Mouse (Mus musculus) liver, adult 2 months (tissue): Measurements from ENCODE around the gene Dpp8. TPM values are rescaled to one million over a fixed set of nuclear protein-coding genes. Genes with fewer than 3 reads are reported as not detected.
A peak's percentile ranks its signal among the peaks of the same experiment; 100 is the strongest.

Experiments
- DNase-seq: peaks from one replicate; pipeline ENCODE4 v3.0.0-alpha.2; 2011; ENCODE audit warnings: low read depth, low spot score; ENCODE audit errors: extremely low read depth
- H3K27ac ChIP-seq: fragments of 200-500 bp; replicated peaks from 2 replicates; pipeline ENCODE4 v1.5.1; 2012; ENCODE audit warnings: low read depth, mild to moderate bottlenecking, control low read depth, inconsistent platforms, low read length; ENCODE audit not compliant: insufficient read depth
- H3K27me3 ChIP-seq: fragments of 200-500 bp; 2 replicates; pipeline ENCODE4 v1.6.1; 2012; ENCODE audit warnings: mild to moderate bottlenecking, moderate library complexity, low read length, inconsistent platforms; ENCODE audit not compliant: control insufficient read depth, insufficient read depth
- H3K36me3 ChIP-seq: fragments of 200-500 bp; 2 replicates; pipeline ENCODE4 v1.6.1; 2012; ENCODE audit warnings: low read length, inconsistent platforms; ENCODE audit not compliant: control insufficient read depth, insufficient read depth
- H3K4me1 ChIP-seq: fragments of 200-500 bp; 2 replicates; pipeline ENCODE4 v1.6.1; 2011; ENCODE audit warnings: low read length; ENCODE audit not compliant: control insufficient read depth, insufficient read depth
- H3K4me3 ChIP-seq: fragments of 200-500 bp; 2 replicates; pipeline ENCODE4 v1.5.1; 2011; ENCODE audit warnings: low read depth, mild to moderate bottlenecking, control low read depth, low read length, moderate library complexity; ENCODE audit not compliant: insufficient read depth
- H3K79me2 ChIP-seq: fragments of 200-500 bp; 2 replicates; pipeline ENCODE4 v1.6.1; 2012; ENCODE audit warnings: inconsistent platforms, mild to moderate bottlenecking, low read length, moderate library complexity; ENCODE audit not compliant: control insufficient read depth, insufficient read depth
- H3K9ac ChIP-seq: fragments of 200-500 bp; 2 replicates; pipeline ENCODE4 v1.6.1; 2012; ENCODE audit warnings: low read depth, mild to moderate bottlenecking, control low read depth, inconsistent platforms, low read length
- CTCF ChIP-seq: fragments of 200-500 bp; IDR thresholded peaks from 2 replicates; pipeline ENCODE4 v1.5.1; 2011; ENCODE audit warnings: low read depth, low read length, control low read depth
- POLR2A ChIP-seq: fragments of 200-500 bp; IDR thresholded peaks from 2 replicates; pipeline ENCODE4 v1.6.1; 2011; ENCODE audit warnings: low read length, control low read depth; ENCODE audit not compliant: insufficient read depth; ENCODE audit errors: extremely low read depth
- WGBS: fragments of 180-500 bp; shearing (Covaris S2); methylation state at CpG from one replicate; pipeline ENCODE4 v1.1.7; 2018; 5-methylcytosine and 5-hydroxymethylcytosine counted together
- polyA plus RNA-seq: library from polyadenylated mRNA; depleted of rRNA; stranded (reverse); fragments of >200 nt; gene quantifications from 2 replicates; pipeline ENCODE4 v1.2.3, GENCODE M21; 2012
- total RNA-seq: library from RNA; depleted of rRNA; stranded (reverse); fragments of >200 nt; gene quantifications from 2 replicates; pipeline ENCODE4 v1.2.3, GENCODE M21; 2014

The Dpp8 gene
- total and polyA plus RNA-seq, 2 experiments = 20.4 to 42.8 TPM

- H3K27ac ChIP-seq = peak within 1 kb of the TSS; percentile 95
- H3K36me3 ChIP-seq = no peaks in the 10 kb centered on the region
- no peak for TF ChIP-seq CTCF
- TF ChIP-seq POLR2A = peak; percentile 93
- H3K79me2 ChIP-seq = peaks cover 25% of the 10 kb centered on the region
- peaks cover 32% of the 10 kb centered on the region for H3K4me1 ChIP-seq
- H3K9ac ChIP-seq = peak within 1 kb of the TSS; percentile 99
- no peaks in the 10 kb centered on the region for H3K27me3 ChIP-seq
- DNase-seq = peak; percentile 90
- H3K4me3 ChIP-seq = peak within 1 kb of the TSS; percentile 92
- under 1% methylated on average over 81 of the region's 81 CpGs for WGBS
These were observed 11.0 kb upstream of the Dpp8 start, which contains the start of gene Hacd3 for GRCm38 (mm10) chr9:65020991-65021886. TSS of gene Hacd3 (minus strand) at chr9:65021693.

DNA sequence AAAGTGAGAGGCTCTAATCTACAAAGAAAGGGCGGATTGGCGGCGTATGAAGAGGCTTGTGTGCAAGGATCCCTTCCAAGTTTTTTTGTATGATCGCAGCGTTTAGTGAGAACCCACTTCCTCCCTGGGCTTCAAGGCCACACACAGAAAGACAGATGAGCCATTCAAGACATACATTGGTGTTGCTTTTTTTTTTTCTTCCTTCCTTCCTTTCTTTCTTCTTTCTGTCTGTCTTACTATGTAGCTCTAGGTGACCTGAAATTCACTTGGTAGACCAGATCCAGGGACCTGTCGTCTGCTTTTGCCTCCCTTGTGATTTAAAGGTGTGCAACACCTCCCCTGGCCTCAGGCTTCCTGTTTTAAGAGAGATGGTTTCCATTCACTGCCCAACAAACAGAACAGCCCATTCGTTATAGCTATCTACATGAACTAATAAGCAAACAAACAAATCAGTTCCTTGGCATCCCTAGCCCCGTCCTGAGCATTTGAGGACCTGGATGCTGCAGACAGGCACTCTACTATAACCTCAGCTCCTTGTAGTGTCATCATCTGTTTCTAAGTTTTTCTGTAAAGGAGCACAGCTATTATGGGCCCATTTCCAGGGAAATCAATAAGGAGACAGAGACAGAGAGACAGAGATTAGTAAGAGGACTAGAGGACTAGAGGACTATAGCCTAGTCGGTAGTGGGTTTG lies 10.2 kb upstream of the Dpp8 start:
- Histone ChIP-seq H3K36me3 (no peaks in the 10 kb centered on the region), H3K27ac (peak overlapping the region; percentile 73), H3K79me2 (peaks cover 17% of the 10 kb centered on the region), H3K27me3 (no peaks in the 10 kb centered on the region), H3K9ac (peak overlapping the region; percentile 10), H3K4me3 (peak overlapping the region; percentile 92), H3K4me1 (peaks cover 26% of the 10 kb centered on the region)
- TF ChIP-seq POLR2A (no peak), CTCF (no peak)
- no peak for DNase-seq
- 7% methylated on average over 9 of the region's 9 CpGs for WGBS

- Histone ChIP-seq H3K79me2 (peaks cover 16% of the 10 kb centered on the region; the same call in 1 of the 2 replicates), H3K27me3 (no peaks in the 10 kb centered on the region), H3K4me1 (peaks cover 25% of the 10 kb centered on the region), H3K27ac (peak overlapping the region; percentile 73), H3K36me3 (no peaks in the 10 kb centered on the region), H3K4me3 (no peak overlapping the region), H3K9ac (no peak overlapping the region)
- WGBS = 11% methylated on average over 4 of the region's 4 CpGs
- TF ChIP-seq POLR2A (no peak), CTCF (no peak)
- peak; percentile 70 for DNase-seq
These were observed 9.6 kb upstream of the Dpp8 start for GRCm38 (mm10) chr9:65022580-65023135.

DNA sequence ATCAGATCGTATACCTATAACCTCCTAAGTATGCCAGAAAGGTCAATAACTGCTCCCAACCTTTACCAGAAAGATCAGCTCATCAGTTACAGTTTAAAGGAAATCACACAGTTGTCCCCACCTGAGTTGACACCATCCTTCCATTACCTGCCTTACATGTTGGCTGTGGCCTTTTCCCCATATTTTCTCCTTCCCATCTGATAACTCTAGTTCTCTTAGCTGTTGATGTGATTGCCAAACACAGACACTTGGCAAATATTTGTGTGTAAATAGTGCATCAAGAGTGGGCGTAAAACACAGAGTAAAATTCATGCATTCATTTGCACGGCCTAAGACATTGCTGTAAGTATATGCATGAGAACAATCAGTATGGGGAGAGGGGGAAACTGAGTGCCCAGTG lies 8.8 kb upstream of the Dpp8 start:
- no peaks in the 10 kb centered on the region for H3K27me3 ChIP-seq
- H3K9ac ChIP-seq = no peak overlapping the region
- peaks cover 21% of the 10 kb centered on the region for H3K4me1 ChIP-seq
- H3K4me3 ChIP-seq = no peak overlapping the region
- TF ChIP-seq POLR2A (no peak), CTCF (no peak)
- peak overlapping the region; percentile 73; the same call in 1 of the 2 replicates for H3K27ac ChIP-seq
- H3K36me3 ChIP-seq = no peaks in the 10 kb centered on the region
- 30% methylated on average over 3 of the region's 3 CpGs for WGBS
- peak; percentile 91 for DNase-seq
- peaks cover 13% of the 10 kb centered on the region; the same call in 1 of the 2 replicates for H3K79me2 ChIP-seq

DNA sequence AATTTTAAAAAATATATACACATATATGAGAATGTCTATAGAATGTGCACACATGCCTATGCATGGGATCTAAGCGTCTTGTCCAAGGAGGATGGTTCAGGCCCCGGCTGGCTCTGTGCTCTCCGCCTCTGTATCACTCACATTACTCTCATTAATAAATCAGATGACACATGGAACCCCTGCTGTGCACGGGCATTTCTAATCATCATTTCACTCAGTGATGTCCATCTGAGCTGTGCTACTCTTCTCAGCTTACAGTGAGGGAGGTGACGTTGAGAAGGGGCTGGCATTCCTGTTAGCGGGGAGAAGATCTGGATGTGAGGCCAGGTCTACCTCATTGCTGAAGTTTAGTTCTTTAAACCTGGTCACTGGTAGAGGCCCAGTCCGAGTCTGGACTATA lies 5.0 kb upstream of the Dpp8 start:
- no peak for DNase-seq
- WGBS = 91% methylated on average over 7 of the region's 7 CpGs
- Histone ChIP-seq H3K27me3 (no peaks in the 10 kb centered on the region), H3K36me3 (no peaks in the 10 kb centered on the region), H3K4me3 (no peak overlapping the region), H3K79me2 (no peaks in the 10 kb centered on the region), H3K4me1 (peaks cover 15% of the 10 kb centered on the region), H3K27ac (no peak overlapping the region), H3K9ac (no peak overlapping the region)
- TF ChIP-seq CTCF = no peak
- no peak for TF ChIP-seq POLR2A
